Mouse (Mus musculus): ENCODE measurements at regions not wholly inside any gene's neighbourhood (a gene's known extent, or its start where the extent isn't known, plus 50 kb on each side); places are given as distances from the start of the nearest gene placed in this dataset.

- TF ChIP-seq CTCF (IDR thresholded peaks at IDR 0.05; ENCODE audit: extremely low read depth, insufficient read depth, insufficient read length, insufficient replicate concordance) (no peak), POLR2A (IDR thresholded peaks at IDR 0.05; ENCODE audit: low read depth, low read length) (no peak)
These were observed 332.2 kb upstream of the Npvf start for GRCm38 (mm10) chr6:50986270-50986924.
